Mouse (Mus musculus): ENCODE measurements around the gene Gm37240. TPM values are rescaled to one million over a fixed set of nuclear protein-coding genes. Genes with fewer than 3 reads are reported as not detected.

Gene Gm37240
- polyA plus RNA-seq, 1 experiment, result not detected

DNA sequence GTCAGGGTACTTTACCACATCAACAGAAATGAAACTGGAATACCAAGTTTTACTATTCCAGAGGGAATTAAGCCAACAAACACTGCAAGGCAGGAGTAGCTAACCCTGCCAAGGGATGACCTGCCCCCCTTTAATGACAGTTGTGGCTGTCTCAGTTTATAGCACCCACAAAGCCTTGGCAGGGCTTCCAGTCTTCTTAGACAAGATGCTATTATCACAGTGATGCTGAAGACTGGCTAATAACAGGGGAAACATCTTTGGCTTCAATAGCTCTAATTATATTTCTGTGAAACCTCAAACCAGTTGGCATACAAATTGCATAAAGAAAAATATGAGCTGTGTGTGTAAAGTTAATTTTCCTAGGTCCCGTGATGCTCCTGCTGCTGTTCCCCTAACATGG is 41.0 kb downstream of the Gm37240 start:
- no peak for TF ChIP-seq GATA1 (IDR thresholded peaks at IDR 0.05; ENCODE audit: low read length)

GRCm38 (mm10) chr3:85845341-85845740 is 42.0 kb downstream of the Gm37240 start:
- no peak for TF ChIP-seq GATA1 (IDR thresholded peaks at IDR 0.05; ENCODE audit: low read length)

DNA sequence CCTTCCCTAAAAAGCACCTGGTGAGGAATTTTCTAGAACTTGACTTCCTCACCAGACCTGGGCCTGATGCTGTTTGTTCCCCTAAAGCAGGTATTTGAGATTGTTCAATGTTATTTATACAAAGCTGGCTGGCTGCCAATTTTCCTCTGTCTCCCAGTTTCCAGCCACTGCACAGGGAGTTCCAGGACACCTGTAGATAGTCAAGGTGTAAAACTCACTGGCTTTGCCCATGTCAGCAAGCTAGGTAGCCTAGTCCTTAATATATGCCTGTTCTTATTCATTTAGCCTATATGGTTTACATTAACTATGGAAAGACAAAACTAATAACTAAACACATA is 44.5 kb downstream of the Gm37240 start:
- TF ChIP-seq GATA1 (IDR thresholded peaks at IDR 0.05; ENCODE audit: low read length), result no peak

DNA sequence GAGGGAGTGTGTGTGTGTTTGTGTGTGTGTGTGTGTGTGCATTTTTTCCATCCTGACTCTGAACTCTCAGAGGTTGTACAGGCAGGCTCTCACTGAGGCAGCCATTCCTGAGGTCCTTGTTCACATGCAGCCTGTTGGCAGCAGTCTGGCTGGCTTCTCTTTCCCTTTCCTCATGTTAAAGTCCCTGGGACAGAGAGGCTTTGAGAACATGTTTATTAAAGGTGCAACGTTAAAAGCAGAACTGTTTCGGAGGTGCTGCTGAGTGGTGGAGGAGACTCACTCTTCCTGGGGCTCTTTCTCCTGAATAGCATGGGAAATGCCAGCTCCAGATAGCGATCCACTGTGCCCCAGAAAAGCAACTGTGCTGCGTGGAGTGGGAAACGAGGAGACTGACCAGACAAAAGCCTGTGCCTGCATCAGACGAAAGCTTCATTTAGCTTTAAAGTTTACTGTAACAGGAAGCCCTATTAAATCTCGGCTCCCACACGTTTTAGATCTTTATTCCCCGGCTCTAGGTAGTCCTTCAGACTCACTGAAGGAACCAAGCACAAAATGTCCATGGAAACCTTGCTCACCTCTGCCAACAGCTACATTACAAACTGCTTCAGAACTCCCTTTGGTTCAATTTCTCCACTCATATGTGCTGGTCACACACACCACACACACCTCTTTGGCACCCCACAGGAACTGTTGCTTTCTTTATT is 45.0 kb downstream of the Gm37240 start:
- TF ChIP-seq GATA1 (IDR thresholded peaks at IDR 0.05; ENCODE audit: low read length), result no peak

DNA sequence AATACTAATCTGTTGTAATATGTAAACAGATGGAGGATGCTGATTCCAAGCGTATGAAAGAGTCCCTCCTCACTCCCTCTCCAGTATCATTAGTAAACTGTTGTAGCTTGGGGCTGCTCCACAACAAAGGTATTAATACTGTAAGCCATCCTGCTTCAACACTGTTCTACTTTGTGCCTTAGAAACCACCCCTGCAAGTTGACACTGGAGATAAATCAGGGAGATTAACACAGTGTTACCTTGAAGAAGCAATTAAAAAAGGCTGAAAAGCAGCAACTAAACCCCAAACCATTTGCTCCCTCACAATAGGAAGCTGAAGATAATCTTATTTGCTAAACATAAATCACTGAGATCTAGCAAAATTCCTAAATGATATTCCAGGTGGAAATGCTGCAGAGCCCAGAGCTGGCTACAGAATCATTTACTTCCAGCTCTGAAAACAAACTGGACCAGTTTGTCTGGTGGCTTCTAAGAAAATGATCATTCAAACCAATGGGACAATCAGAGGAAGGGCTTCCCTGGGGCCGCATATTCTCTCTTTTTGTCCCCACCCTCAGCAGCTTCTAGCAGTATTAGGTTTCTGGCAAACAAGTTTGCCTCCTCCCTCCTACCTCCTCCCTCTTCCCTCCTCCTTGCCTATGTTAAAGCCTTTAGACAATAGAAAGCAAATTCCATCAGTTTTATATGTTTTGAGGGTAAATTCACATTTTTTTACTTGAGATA is 45.7 kb downstream of the Gm37240 start:
- no peak for TF ChIP-seq GATA1 (IDR thresholded peaks at IDR 0.05; ENCODE audit: low read length)

DNA sequence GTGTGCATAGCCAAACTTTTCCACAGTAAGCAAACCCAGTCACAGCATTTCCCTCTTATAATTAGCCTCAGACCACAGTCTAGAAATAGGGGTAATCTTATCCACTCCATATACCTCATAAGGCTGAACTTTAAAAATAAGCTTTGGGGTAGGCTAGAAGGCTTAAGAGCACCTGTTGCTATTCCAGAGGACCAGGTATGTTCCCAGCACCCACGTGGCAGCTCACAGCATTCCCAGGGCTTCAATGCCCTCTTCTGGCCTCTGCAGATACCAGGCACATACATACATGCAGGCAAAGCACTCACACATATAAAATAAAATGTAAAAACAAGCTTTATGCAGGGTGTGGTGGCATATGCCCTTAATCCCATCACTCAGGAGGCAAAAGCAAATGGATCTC is 53.7 kb downstream of the Gm37240 start:
- no peak for TF ChIP-seq GATA1 (IDR thresholded peaks at IDR 0.05; ENCODE audit: low read length)

DNA sequence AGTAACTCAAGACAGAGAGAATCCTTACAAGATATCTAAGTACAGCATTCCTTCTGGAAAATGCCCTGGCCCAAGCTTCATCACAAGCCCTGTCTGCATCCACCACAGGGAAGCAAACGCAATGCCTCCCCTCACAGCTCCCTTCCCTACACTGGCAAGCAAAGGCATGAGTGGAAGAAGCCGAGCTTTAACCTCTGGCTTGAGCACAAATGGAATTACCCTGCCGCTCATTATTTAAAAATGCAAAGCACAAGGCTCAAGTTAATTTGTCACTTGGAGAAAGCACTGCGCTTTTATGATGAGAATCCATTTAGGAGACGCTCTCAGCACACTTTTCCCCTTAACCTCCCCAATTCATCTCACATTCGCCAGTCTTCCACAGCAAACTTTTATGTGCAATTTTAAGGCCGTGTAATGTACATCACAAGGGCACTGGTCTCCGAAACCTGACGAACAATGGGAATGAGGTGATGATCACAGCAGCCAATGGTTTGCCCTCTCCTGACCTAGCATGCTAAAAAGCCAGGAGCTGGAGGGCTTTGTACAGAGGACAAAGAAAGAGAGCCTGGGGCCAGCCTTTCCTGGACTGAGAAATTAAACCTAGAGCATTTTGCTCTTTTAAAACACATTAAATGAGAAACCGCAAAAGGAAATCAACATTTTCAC is 54.7 kb downstream of the Gm37240 start:
- no peak for TF ChIP-seq GATA1 (IDR thresholded peaks at IDR 0.05; ENCODE audit: low read length)

- no peak for TF ChIP-seq GATA1 (IDR thresholded peaks at IDR 0.05; ENCODE audit: low read length)
These were observed 55.5 kb downstream of the Gm37240 start for GRCm38 (mm10) chr3:85831785-85832184.

- TF ChIP-seq GATA1 (IDR thresholded peaks at IDR 0.05; ENCODE audit: low read length), result no peak
These were observed 58.3 kb downstream of the Gm37240 start for GRCm38 (mm10) chr3:85829047-85829446.

DNA sequence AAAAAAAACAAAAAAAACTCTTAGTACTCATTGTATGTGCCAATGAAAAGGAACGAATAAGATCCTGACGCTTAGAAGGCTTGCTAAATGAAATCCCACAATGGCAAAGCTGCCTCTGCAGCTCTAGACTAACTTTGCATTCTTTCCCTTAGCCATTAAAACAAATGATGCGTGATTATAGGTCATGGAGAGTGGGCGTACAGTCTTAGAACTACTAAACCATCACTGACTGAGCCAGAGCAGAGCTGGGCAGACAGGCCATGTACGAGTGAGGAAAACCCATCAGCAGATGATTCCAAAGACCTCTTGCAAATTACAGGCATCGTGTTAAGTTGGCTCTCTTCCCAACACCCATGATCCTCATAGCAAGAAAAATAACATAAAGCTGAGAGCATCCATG is 59.5 kb downstream of the Gm37240 start:
- TF ChIP-seq GATA1 (IDR thresholded peaks at IDR 0.05; ENCODE audit: low read length), result no peak

DNA sequence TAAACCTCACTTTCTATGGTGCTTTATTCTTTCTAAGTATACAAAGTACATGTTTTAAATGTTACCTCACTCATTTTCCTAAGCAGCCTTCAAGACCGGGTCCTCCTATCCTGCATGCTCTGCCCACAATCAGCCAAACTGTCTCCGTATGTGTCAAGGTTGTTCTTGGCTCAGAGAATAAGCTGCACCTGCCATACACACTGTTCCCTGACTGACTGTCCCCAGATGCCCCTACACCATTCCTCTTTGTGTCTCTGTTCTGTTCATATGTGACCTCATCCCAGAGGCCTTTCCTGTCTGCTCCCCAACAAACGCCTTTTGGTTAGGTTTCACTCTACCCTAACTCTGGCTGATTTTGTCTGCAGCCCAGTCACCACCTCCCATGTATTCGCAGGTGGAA is 60.0 kb downstream of the Gm37240 start:
- TF ChIP-seq GATA1 (IDR thresholded peaks at IDR 0.05; ENCODE audit: low read length), result no peak

DNA sequence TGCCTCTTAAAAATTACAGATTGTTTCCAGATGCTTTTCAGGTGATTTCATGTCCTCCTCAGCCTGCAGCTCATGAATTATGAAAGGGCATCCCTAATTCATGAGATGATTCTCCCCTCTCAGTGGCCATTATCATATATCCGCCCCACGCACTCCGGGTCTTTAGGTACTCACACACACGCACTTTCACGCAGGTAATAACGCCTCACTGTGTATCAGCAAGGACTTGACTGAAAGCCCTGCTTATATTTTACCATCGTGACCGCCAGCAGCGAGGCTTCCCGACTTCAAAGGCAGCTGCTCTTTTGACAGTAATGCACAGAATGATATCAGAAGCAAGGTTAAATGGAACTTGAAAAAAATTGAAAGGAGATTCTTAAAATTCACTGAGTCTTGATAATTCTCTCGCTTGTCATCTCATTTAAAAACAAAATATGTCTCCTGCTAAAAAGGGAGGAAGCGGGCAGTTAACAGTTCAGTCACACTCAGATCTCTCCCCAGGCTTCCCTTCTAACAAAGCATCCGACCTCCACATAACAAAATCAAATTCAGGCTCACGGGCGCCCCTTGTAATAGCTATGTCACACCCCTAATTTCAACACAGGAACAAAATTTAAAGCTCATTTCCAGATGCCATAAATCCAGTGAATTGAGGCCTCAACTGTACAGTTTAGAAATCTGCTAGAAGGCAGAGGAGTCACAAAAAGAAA is 66.3 kb downstream of the Gm37240 start:
- TF ChIP-seq GATA1 (IDR thresholded peaks at IDR 0.05; ENCODE audit: low read length), result no peak

DNA sequence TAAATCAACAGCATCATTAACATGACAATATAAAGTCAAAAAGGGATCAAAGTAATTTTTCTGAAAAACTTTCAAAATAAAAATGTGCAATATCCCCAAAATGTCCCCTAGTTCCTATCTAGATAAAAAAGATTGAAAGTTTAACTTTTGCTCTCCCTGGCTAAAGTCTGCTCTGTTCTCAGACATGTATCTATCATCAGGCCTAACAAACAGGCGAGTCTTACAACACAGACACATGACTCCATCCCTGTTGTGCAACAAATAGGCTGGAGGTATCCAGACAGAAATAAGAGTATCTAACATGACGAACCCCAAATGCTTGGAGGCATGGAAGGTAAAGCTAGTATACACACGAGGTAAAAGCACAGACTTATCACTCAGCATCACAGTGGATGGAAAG is 68.0 kb downstream of the Gm37240 start:
- no peak for TF ChIP-seq GATA1 (IDR thresholded peaks at IDR 0.05; ENCODE audit: low read length)

DNA sequence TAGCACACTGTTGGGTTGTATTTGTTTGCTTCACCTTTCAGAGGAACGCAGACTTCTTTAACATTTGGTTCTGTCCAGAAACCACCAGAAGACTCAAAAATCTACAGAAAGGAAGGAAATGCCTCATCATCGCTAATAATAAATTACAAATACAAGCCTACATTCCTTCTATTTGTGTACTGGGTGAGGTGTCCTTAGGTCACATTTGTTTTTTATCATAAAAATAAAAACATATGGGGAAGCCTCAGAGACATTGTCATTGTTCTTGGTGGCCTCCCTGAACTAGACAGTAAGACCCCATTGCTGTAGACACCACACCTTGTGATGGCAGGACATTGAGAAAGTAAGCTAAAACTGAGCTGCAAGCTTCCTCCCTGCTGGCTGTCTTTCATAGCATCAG is 70.1 kb downstream of the Gm37240 start, which contains the start of gene Fam160a1:
Fam160a1 (minus strand) TSS at position 101 of the 400 bp plus-strand sequence.
- TF ChIP-seq GATA1 (IDR thresholded peaks at IDR 0.05; ENCODE audit: low read length), result no peak

DNA sequence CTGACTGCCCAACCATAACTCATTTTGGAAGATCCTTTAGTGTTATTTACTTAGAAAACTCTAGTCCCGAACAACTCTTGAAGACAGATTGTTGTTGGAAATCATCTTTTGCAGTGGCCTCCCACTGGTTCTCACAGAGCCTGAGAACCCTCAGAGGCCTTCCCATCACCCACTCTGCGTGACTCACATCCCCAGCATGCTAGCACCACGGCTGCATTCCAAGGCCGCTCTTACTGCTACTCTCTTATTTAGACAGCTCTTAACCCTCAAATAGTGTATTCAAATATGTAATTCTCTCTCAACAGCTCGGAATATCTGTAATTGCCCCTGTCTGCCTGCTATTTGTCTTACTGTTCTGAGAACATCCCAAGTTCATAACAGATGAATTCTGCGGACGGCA is 73.1 kb downstream of the Gm37240 start:
- no peak for TF ChIP-seq GATA1 (IDR thresholded peaks at IDR 0.05; ENCODE audit: low read length)

Data from G1E-ER4 (cell line).